Mouse (Mus musculus): Measurements from ENCODE around the gene Cs. TPM values are rescaled to one million over a fixed set of nuclear protein-coding genes. Genes with fewer than 3 reads are reported as not detected.

The Cs gene
- polyA plus RNA-seq, 1 experiment from 2014 or later = 567 TPM

DNA sequence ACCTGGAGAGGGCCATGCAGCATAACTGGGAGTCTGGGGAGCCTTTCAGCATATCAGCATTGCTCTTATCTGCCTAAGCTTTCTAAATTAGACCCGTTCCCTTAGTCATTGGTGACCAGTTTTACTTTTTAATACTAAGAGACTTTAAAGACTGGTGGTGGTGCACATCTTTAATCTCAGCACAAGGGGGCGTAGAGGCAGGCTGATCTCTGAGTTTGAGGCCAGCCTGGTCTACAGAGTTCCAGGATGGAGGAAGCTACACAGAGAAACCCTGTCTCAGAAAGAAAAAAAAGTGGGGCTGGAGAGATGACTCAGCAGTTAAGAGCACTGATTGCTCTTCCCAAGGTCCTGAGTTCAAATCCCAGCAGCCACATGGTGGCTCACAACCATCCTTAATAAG is 2.7 kb downstream of the Cs start:
- Histone ChIP-seq H3K4me1 (ENCODE audit: control insufficient read depth, insufficient read depth, low read length) (peaks cover 58% of the 10 kb centered on the region), H3K36me3 (ENCODE audit: control insufficient read depth, insufficient read depth) (no peaks in the 10 kb centered on the region), H3K4me3 (ENCODE audit: low read length) (no peak overlapping the region), H3K4me2 (ENCODE audit: low read depth, low read length) (no peak overlapping the region), H3K27ac (ENCODE audit: low read length) (no peak overlapping the region), H3K9me3 (replicated peaks; ENCODE audit: control insufficient read depth, low read length) (no peaks in the 10 kb centered on the region), H3K27me3 (ENCODE audit: control insufficient read depth, insufficient read depth, low read length) (no peaks in the 10 kb centered on the region), H3K9ac (ENCODE audit: low read length) (no peak overlapping the region)
- WGBS = 48% methylated on average over 2 of the region's 2 CpGs
- ATAC-seq (replicated peaks; ENCODE audit: extremely low read depth, insufficient read depth, low FRiP score) = no peak

DNA sequence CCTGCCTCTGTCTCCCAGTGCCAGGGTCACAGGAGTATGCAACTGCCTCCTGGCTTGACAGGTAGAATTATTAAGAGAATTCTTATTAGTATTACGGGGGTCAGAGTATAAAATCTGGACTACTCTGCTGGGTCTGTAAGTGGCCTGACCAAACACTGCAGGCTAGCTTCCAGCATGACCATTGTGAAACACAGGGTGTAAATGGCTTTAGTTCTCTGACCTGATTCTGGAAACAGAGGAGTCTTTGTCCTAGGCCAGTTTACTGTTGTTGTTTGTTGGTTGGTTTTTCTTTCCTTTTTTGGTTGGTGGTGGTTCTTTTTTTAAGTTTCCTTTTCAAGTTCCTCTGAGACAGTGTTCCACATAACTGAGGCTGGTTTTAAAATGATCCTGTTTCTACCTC is 5.9 kb downstream of the Cs start:
- peak overlapping the region; percentile 45; the same call in 1 of the 2 replicates for H3K27ac ChIP-seq (ENCODE audit: low read length)

DNA sequence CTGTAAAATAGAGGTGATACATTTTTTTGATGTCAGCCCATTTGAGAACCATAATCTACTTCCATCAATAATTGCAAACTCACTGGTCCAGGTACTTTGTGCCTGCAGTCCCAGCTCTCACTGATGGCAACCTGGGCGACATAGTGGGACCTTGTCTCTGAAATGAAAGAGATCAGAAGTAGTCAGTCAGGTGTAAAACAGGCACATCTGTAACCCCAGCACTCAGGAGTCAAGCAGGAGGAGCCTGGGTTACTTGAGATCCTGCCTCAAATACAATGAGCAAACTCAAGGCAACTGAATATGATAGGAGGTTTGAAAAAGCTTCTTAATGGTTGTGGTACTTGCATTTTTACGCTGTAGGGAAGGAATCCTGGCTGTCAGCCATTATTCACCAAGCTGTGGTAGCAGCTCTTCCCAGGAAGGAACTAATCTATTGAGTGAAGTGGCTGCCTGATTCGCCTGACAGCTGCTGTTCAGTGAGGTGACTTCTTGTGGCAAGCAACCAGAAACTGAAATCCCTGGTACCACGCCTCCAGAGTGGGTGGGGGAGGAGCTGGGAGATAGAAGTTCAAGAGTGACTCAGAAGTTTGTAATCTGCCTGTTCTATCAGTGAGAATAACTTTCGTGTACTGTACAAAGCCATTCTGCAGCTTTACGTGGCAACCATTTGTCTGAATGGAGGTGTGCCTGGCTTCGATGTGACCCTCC is 7.2 kb downstream of the Cs start:
- H3K27ac ChIP-seq (ENCODE audit: low read length) = peak overlapping the region; percentile 81
- peaks cover 44% of the 10 kb centered on the region for H3K4me1 ChIP-seq (ENCODE audit: control insufficient read depth, insufficient read depth, low read length)
- H3K4me2 ChIP-seq (ENCODE audit: low read depth, low read length) = peak overlapping the region; percentile 46
- H3K9ac ChIP-seq (ENCODE audit: low read length) = 0 out of 2 replicates have a peak overlapping the region, but pooled peaks have one; percentile 21
- WGBS = 5% methylated on average over 7 of the region's 7 CpGs
- peak; percentile 93 for ATAC-seq (replicated peaks; ENCODE audit: extremely low read depth, insufficient read depth, low FRiP score)
- H3K9me3 ChIP-seq (replicated peaks; ENCODE audit: control insufficient read depth, low read length) = no peaks in the 10 kb centered on the region
- H3K27me3 ChIP-seq (ENCODE audit: control insufficient read depth, insufficient read depth, low read length) = no peaks in the 10 kb centered on the region
- H3K4me3 ChIP-seq (ENCODE audit: low read length) = peak overlapping the region; percentile 23
- H3K36me3 ChIP-seq (ENCODE audit: control insufficient read depth, insufficient read depth) = no peaks in the 10 kb centered on the region; the same call in 1 of the 2 replicates

More for the DNA sequence above, 5.9 kb downstream of the Cs start:
- Histone ChIP-seq H3K9me3 (replicated peaks; ENCODE audit: control insufficient read depth, low read length) (no peaks in the 10 kb centered on the region), H3K4me1 (ENCODE audit: control insufficient read depth, insufficient read depth, low read length) (peaks cover 56% of the 10 kb centered on the region), H3K27me3 (ENCODE audit: control insufficient read depth, insufficient read depth, low read length) (no peaks in the 10 kb centered on the region), H3K9ac (ENCODE audit: low read length) (no peak overlapping the region), H3K4me3 (ENCODE audit: low read length) (no peak overlapping the region), H3K36me3 (ENCODE audit: control insufficient read depth, insufficient read depth) (no peaks in the 10 kb centered on the region), H3K4me2 (ENCODE audit: low read depth, low read length) (no peak overlapping the region)
- 82% methylated on average over 1 of the region's 1 CpGs for WGBS
- no peak for ATAC-seq (replicated peaks; ENCODE audit: extremely low read depth, insufficient read depth, low FRiP score)

DNA sequence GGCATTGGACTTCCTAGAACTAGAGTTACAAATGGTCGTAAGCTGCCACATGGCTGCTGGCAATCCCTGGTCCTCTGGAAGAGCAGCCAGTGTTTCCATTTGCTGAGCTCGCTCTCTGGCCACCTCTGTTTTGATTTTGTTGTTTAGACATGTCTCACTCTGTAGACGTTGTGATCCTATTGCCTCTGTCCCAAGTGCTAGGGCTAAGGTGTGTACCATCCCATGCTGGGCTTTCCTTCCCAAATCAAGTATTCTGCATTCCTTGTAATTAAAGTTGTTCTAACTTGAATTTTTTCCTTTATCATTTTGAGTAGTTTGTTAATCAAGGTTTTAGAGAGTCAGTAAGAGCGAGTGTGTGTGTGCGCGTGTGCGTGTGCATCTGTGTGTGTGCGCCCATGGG is 10.0 kb downstream of the Cs start:
- no peak overlapping the region for H3K4me3 ChIP-seq (ENCODE audit: low read length)
- 88% methylated on average over 8 of the region's 8 CpGs for WGBS
- peaks cover 28% of the 10 kb centered on the region for H3K4me1 ChIP-seq (ENCODE audit: control insufficient read depth, insufficient read depth, low read length)
- no peak overlapping the region for H3K27ac ChIP-seq (ENCODE audit: low read length)
- no peak overlapping the region for H3K4me2 ChIP-seq (ENCODE audit: low read depth, low read length)
- H3K9me3 ChIP-seq (replicated peaks; ENCODE audit: control insufficient read depth, low read length) = no peaks in the 10 kb centered on the region
- no peak overlapping the region for H3K9ac ChIP-seq (ENCODE audit: low read length)
- no peak for ATAC-seq (replicated peaks; ENCODE audit: extremely low read depth, insufficient read depth, low FRiP score)
- H3K36me3 ChIP-seq (ENCODE audit: control insufficient read depth, insufficient read depth) = peaks cover 23% of the 10 kb centered on the region
- no peaks in the 10 kb centered on the region for H3K27me3 ChIP-seq (ENCODE audit: control insufficient read depth, insufficient read depth, low read length)

DNA sequence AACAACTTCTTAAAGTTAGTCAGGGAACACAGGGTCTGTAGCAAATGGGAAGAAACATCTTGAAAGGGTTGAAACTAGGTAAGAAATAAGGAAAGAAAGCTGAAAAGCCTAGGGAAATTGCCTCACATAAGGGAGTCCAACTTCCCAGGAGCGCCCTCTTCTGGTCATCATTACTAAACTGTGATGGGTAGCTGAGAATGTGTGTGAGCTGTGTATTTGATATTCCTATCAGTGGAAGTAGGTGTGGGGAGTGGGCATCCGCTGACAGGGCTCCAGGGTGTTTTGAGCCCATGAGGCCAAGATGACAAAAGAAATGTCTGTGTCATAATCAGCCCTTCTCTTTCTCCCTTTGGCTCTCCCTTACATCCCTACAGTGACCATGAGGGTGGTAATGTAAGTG is 21.3 kb downstream of the Cs start:
- Histone ChIP-seq H3K4me2 (ENCODE audit: low read depth, low read length) (no peak overlapping the region), H3K9me3 (replicated peaks; ENCODE audit: control insufficient read depth, low read length) (no peaks in the 10 kb centered on the region), H3K27me3 (ENCODE audit: control insufficient read depth, insufficient read depth, low read length) (no peaks in the 10 kb centered on the region), H3K4me1 (ENCODE audit: control insufficient read depth, insufficient read depth, low read length) (no peaks in the 10 kb centered on the region), H3K9ac (ENCODE audit: low read length) (no peak overlapping the region), H3K4me3 (ENCODE audit: low read length) (no peak overlapping the region), H3K27ac (ENCODE audit: low read length) (no peak overlapping the region), H3K36me3 (ENCODE audit: control insufficient read depth, insufficient read depth) (peaks cover 57% of the 10 kb centered on the region)
- WGBS = 55% methylated on average over 2 of the region's 2 CpGs
- no peak for ATAC-seq (replicated peaks; ENCODE audit: extremely low read depth, insufficient read depth, low FRiP score)

DNA sequence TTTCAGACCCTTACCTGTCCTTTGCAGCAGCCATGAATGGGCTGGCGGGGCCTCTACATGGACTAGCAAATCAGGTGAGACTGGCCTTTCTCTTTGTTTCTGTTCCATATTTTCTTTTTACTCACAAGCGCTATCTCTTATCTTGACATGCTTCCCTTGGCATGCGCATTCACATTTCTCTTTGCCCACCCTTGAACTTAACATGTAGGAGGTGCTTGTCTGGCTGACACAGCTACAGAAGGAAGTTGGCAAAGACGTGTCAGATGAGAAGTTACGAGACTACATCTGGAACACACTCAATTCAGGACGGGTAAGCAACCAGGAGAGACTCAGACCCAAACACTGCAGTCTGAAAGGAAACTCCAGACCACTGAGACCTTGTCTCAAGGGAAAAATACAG is 21.7 kb downstream of the Cs start:
- H3K27me3 ChIP-seq (ENCODE audit: control insufficient read depth, insufficient read depth, low read length) = no peaks in the 10 kb centered on the region
- no peaks in the 10 kb centered on the region for H3K4me1 ChIP-seq (ENCODE audit: control insufficient read depth, insufficient read depth, low read length)
- H3K36me3 ChIP-seq (ENCODE audit: control insufficient read depth, insufficient read depth) = peaks cover 54% of the 10 kb centered on the region
- no peak overlapping the region for H3K9ac ChIP-seq (ENCODE audit: low read length)
- H3K27ac ChIP-seq (ENCODE audit: low read length) = no peak overlapping the region
- no peaks in the 10 kb centered on the region for H3K9me3 ChIP-seq (replicated peaks; ENCODE audit: control insufficient read depth, low read length)
- no peak overlapping the region for H3K4me3 ChIP-seq (ENCODE audit: low read length)
- no peak for ATAC-seq (replicated peaks; ENCODE audit: extremely low read depth, insufficient read depth, low FRiP score)
- no peak overlapping the region for H3K4me2 ChIP-seq (ENCODE audit: low read depth, low read length)
- 61% methylated on average over 6 of the region's 6 CpGs for WGBS

DNA sequence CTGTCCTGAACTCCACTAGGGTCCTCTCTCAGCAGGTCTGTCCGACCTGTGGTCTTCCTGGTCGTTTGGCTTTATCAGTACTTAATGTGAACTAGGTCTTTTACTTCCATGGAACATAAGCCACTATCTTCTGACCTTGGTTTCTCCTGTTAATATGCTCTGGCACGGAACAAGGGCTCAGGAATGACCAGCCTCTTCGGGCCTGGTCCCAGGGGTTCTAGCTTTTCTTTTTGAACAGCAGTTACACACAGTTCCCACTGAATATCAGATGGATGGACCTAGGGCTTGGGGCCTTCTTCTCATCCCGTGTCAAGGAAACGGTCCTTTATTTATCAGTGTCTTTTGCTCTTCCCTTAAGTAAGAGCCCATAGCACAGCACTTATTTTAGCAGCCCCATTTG is 24.3 kb downstream of the Cs start:
- WGBS = 69% methylated on average over 6 of the region's 6 CpGs
- H3K4me1 ChIP-seq (ENCODE audit: control insufficient read depth, insufficient read depth, low read length) = no peaks in the 10 kb centered on the region
- H3K4me2 ChIP-seq (ENCODE audit: low read depth, low read length) = no peak overlapping the region
- no peak overlapping the region for H3K4me3 ChIP-seq (ENCODE audit: low read length)
- no peak for ATAC-seq (replicated peaks; ENCODE audit: extremely low read depth, insufficient read depth, low FRiP score)
- no peaks in the 10 kb centered on the region for H3K27me3 ChIP-seq (ENCODE audit: control insufficient read depth, insufficient read depth, low read length)
- H3K36me3 ChIP-seq (ENCODE audit: control insufficient read depth, insufficient read depth) = peaks cover 50% of the 10 kb centered on the region
- H3K27ac ChIP-seq (ENCODE audit: low read length) = 0 out of 2 replicates have a peak overlapping the region, but pooled peaks have one; percentile 7
- no peak overlapping the region for H3K9ac ChIP-seq (ENCODE audit: low read length)
- H3K9me3 ChIP-seq (replicated peaks; ENCODE audit: control insufficient read depth, low read length) = no peaks in the 10 kb centered on the region

DNA sequence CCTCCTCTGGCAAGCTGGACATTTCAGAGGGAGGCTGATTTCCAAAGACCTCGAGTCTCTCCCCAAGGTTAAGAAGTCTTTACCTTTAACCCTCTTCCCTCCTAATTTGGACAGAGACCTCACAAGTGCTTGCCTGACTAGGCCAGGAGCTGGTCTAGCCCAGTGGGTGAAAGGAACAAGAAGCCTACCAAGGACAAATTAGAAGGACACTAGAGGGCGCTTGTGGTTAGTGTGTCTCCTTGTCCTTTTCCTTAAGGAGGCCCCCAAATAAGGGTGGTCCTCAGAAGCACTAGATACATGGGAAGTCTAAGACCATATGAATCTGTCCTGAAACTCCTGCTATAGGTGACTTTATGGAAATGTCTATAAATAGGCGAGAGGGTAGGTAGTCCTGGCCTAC is 25.0 kb downstream of the Cs start:
- no peak overlapping the region for H3K4me2 ChIP-seq (ENCODE audit: low read depth, low read length)
- H3K4me1 ChIP-seq (ENCODE audit: control insufficient read depth, insufficient read depth, low read length) = peaks cover 3% of the 10 kb centered on the region
- WGBS = 53% methylated on average over 3 of the region's 3 CpGs
- H3K9me3 ChIP-seq (replicated peaks; ENCODE audit: control insufficient read depth, low read length) = no peaks in the 10 kb centered on the region
- no peak overlapping the region for H3K9ac ChIP-seq (ENCODE audit: low read length)
- H3K36me3 ChIP-seq (ENCODE audit: control insufficient read depth, insufficient read depth) = peaks cover 50% of the 10 kb centered on the region
- no peak for ATAC-seq (replicated peaks; ENCODE audit: extremely low read depth, insufficient read depth, low FRiP score)
- no peaks in the 10 kb centered on the region for H3K27me3 ChIP-seq (ENCODE audit: control insufficient read depth, insufficient read depth, low read length)
- H3K27ac ChIP-seq (ENCODE audit: low read length) = no peak overlapping the region
- no peak overlapping the region for H3K4me3 ChIP-seq (ENCODE audit: low read length)

DNA sequence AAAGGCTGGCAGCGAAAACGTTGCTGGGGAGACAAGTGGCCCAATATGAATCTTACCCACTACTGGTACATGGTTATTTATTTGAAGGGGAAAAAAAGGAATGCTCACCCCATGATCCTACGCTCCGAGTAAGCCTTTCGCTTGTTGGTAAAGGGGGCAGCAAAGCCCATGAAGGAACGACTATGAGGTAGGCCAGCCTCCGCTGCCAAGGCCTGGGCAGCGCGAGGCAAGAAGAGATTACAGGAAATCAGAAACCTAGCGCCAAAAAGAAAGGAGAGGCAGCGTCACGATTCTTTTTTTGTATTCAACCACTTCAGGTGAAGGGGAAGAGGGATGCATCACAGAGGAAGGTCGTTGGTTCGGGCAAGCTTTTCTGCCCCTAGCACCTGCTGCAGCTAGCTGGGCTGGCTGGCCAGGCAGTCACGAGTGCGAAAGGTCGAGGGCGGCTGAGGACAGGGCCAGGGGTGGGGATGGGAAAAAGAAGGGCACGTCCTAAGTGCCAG is 30.4 kb downstream of the Cs start:
- ATAC-seq (replicated peaks; ENCODE audit: extremely low read depth, insufficient read depth, low FRiP score) = no peak
- Histone ChIP-seq H3K4me2 (ENCODE audit: low read depth, low read length) (peak overlapping the region; percentile 97), H3K9me3 (replicated peaks; ENCODE audit: control insufficient read depth, low read length) (no peaks in the 10 kb centered on the region), H3K4me1 (ENCODE audit: control insufficient read depth, insufficient read depth, low read length) (peaks cover 16% of the 10 kb centered on the region), H3K36me3 (ENCODE audit: control insufficient read depth, insufficient read depth) (peaks cover 14% of the 10 kb centered on the region; the same call in 1 of the 2 replicates), H3K27ac (ENCODE audit: low read length) (peak overlapping the region; percentile 95), H3K9ac (ENCODE audit: low read length) (peak overlapping the region; percentile 85), H3K4me3 (ENCODE audit: low read length) (peak overlapping the region; percentile 85), H3K27me3 (ENCODE audit: control insufficient read depth, insufficient read depth, low read length) (no peaks in the 10 kb centered on the region)
- WGBS = 14% methylated on average over 19 of the region's 19 CpGs

All from heart, embryonic 16.5 days (tissue).